Mouse (Mus musculus) adrenal gland, postnatal 10 days (tissue): ENCODE measurements around the gene Ttc25. TPM values are rescaled to one million over a fixed set of nuclear protein-coding genes. Genes with fewer than 3 reads are reported as not detected.

ENCODE experiments used
- DNase-seq: peaks from one replicate; pipeline ENCODE4 v3.0.0; 2021; ENCODE audit warnings: mixed read lengths
- long read RNA-seq, 2 experiments: library from polyadenylated mRNA; stranded (forward); transcript quantifications; one replicate each; pipeline ENCODE4 v2.0.0; 2021
- total RNA-seq, 2 experiments: library from RNA; stranded (reverse); gene quantifications; 2 replicates each; pipeline ENCODE4 v1.2.3; 2021

The Ttc25 gene
- 1 to 10 TPM; 1.4 to 1.6 TPM for total RNA-seq
- long read RNA-seq, experiment 1, partial matches to known transcripts = 3 of 3 reads
- long read RNA-seq, experiment 1, other reads (novel, unspliced or antisense) = 0 of 3 reads
- long read RNA-seq, experiment 2, partial matches to known transcripts = 2 of 4 reads
- long read RNA-seq, experiment 2, other reads (novel, unspliced or antisense) = 0 of 4 reads

- DNase-seq = peak; percentile 95
Measured at GRCm38 (mm10) chr11:100544832-100545745, at the start of gene Ttc25. Gene Ttc25 (plus strand): TSS chr11:100545607.

- no peak for DNase-seq
Measured at GRCm38 (mm10) chr11:100500241-100500640, 45.2 kb upstream of the Ttc25 start.

- DNase-seq = no peak
Measured at GRCm38 (mm10) chr11:100500651-100501050, 44.8 kb upstream of the Ttc25 start.

- DNase-seq = no peak
Measured at GRCm38 (mm10) chr11:100501321-100501720, 44.1 kb upstream of the Ttc25 start.

- DNase-seq = no peak
Measured at GRCm38 (mm10) chr11:100504990-100505660, 40.3 kb upstream of the Ttc25 start.

GRCm38 (mm10) chr11:100505997-100506396 lies 39.4 kb upstream of the Ttc25 start:
- DNase-seq = no peak

- no peak for DNase-seq
Measured at GRCm38 (mm10) chr11:100510556-100510955, 34.9 kb upstream of the Ttc25 start.

GRCm38 (mm10) chr11:100512384-100512783 lies 33.0 kb upstream of the Ttc25 start:
- peak; percentile 61 for DNase-seq

- DNase-seq = peak; percentile 75
Measured at GRCm38 (mm10) chr11:100513716-100514115, 31.7 kb upstream of the Ttc25 start.

- DNase-seq = peak; percentile 76
Measured at GRCm38 (mm10) chr11:100515061-100515460, 30.3 kb upstream of the Ttc25 start.

- peak; percentile 42 for DNase-seq
Measured at GRCm38 (mm10) chr11:100515789-100516188, 29.6 kb upstream of the Ttc25 start.

GRCm38 (mm10) chr11:100516291-100516690 lies 29.1 kb upstream of the Ttc25 start:
- peak; percentile 58 for DNase-seq

- peak; percentile 69 for DNase-seq
Measured at GRCm38 (mm10) chr11:100518188-100518591, 27.2 kb upstream of the Ttc25 start.

- peak; percentile 38 for DNase-seq
Measured at GRCm38 (mm10) chr11:100519188-100519587, 26.2 kb upstream of the Ttc25 start.

- peak; percentile 88 for DNase-seq
Measured at GRCm38 (mm10) chr11:100520838-100521237, 24.6 kb upstream of the Ttc25 start.

- DNase-seq = no peak
Measured at GRCm38 (mm10) chr11:100524358-100524757, 21.0 kb upstream of the Ttc25 start.

GRCm38 (mm10) chr11:100524987-100525630 lies 20.3 kb upstream of the Ttc25 start:
- DNase-seq = no peak

GRCm38 (mm10) chr11:100526052-100526816 lies 19.2 kb upstream of the Ttc25 start:
- DNase-seq = no peak

GRCm38 (mm10) chr11:100527066-100527457 lies 18.3 kb upstream of the Ttc25 start:
- peak; percentile 76 for DNase-seq

- peak; percentile 99 for DNase-seq
Measured at GRCm38 (mm10) chr11:100527458-100528374, 17.7 kb upstream of the Ttc25 start, which contains the start of gene Acly. Gene Acly (minus strand): TSS chr11:100528000.
